Mouse (Mus musculus): ENCODE data around the gene Opn5. TPM values are rescaled to one million over a fixed set of nuclear protein-coding genes. Genes with fewer than 3 reads are reported as not detected.

Gene Opn5
- polyA plus RNA-seq, 1 experiment, result not detected

GRCm38 (mm10) chr17:42583029-42583331, 28.2 kb downstream of the Opn5 start:
- Histone ChIP-seq H3K4me3 (ENCODE audit: insufficient read depth, low read depth, low read length) (no peak overlapping the region), H3K4me1 (ENCODE audit: control insufficient read depth, insufficient read depth, low read length) (no peaks in the 10 kb centered on the region), H3K27ac (ENCODE audit: insufficient read depth, low read depth, low read length) (no peak overlapping the region)
- TF ChIP-seq POLR2A (IDR thresholded peaks at IDR 0.05; ENCODE audit: insufficient read depth, low read depth, low read length), result no peak
- no peak for TF ChIP-seq CTCF (IDR thresholded peaks at IDR 0.05; ENCODE audit: insufficient read depth, low read depth, low read length)
- 78% methylated on average over 2 of the region's 2 CpGs for WGBS

GRCm38 (mm10) chr17:42582281-42583028, 28.7 kb downstream of the Opn5 start:
- no peak for TF ChIP-seq CTCF (IDR thresholded peaks at IDR 0.05; ENCODE audit: insufficient read depth, low read depth, low read length)
- TF ChIP-seq POLR2A (IDR thresholded peaks at IDR 0.05; ENCODE audit: insufficient read depth, low read depth, low read length), result no peak
- 35% methylated on average over 1 of the region's 1 CpGs for WGBS

GRCm38 (mm10) chr17:42580623-42581022, 30.6 kb downstream of the Opn5 start:
- no peak for TF ChIP-seq CTCF (IDR thresholded peaks at IDR 0.05; ENCODE audit: insufficient read depth, low read depth, low read length)
- TF ChIP-seq POLR2A (IDR thresholded peaks at IDR 0.05; ENCODE audit: insufficient read depth, low read depth, low read length), result no peak
- 44% methylated on average over 4 of the region's 4 CpGs for WGBS
- H3K27ac ChIP-seq (ENCODE audit: insufficient read depth, low read depth, low read length), result no peak overlapping the region
- no peak overlapping the region for H3K4me3 ChIP-seq (ENCODE audit: insufficient read depth, low read depth, low read length)
- H3K4me1 ChIP-seq (ENCODE audit: control insufficient read depth, insufficient read depth, low read length), result no peaks in the 10 kb centered on the region

More at GRCm38 (mm10) chr17:42582281-42583028, 28.7 kb downstream of the Opn5 start:
- Histone ChIP-seq H3K4me1 (ENCODE audit: control insufficient read depth, insufficient read depth, low read length) (no peaks in the 10 kb centered on the region), H3K4me3 (ENCODE audit: insufficient read depth, low read depth, low read length) (no peak overlapping the region), H3K27ac (ENCODE audit: insufficient read depth, low read depth, low read length) (no peak overlapping the region)

GRCm38 (mm10) chr17:42580196-42580595, 31.0 kb downstream of the Opn5 start:
- Histone ChIP-seq H3K4me3 (ENCODE audit: insufficient read depth, low read depth, low read length) (no peak overlapping the region), H3K4me1 (ENCODE audit: control insufficient read depth, insufficient read depth, low read length) (no peaks in the 10 kb centered on the region), H3K27ac (ENCODE audit: insufficient read depth, low read depth, low read length) (no peak overlapping the region)
- TF ChIP-seq POLR2A (IDR thresholded peaks at IDR 0.05; ENCODE audit: insufficient read depth, low read depth, low read length) (no peak), CTCF (IDR thresholded peaks at IDR 0.05; ENCODE audit: insufficient read depth, low read depth, low read length) (no peak)
- 58% methylated on average over 3 of the region's 3 CpGs for WGBS

- H3K27ac ChIP-seq (ENCODE audit: insufficient read depth, low read depth, low read length), result no peak overlapping the region
Measured at GRCm38 (mm10) chr17:42576671-42577168, 34.5 kb downstream of the Opn5 start.

GRCm38 (mm10) chr17:42573786-42574185, 37.4 kb downstream of the Opn5 start:
- WGBS, result 92% methylated on average over 8 of the region's 8 CpGs
- Histone ChIP-seq H3K4me1 (ENCODE audit: control insufficient read depth, insufficient read depth, low read length) (no peaks in the 10 kb centered on the region), H3K27ac (ENCODE audit: insufficient read depth, low read depth, low read length) (no peak overlapping the region), H3K4me3 (ENCODE audit: insufficient read depth, low read depth, low read length) (no peak overlapping the region)
- TF ChIP-seq POLR2A (IDR thresholded peaks at IDR 0.05; ENCODE audit: insufficient read depth, low read depth, low read length), result no peak

More at GRCm38 (mm10) chr17:42576671-42577168, 34.5 kb downstream of the Opn5 start:
- TF ChIP-seq POLR2A (IDR thresholded peaks at IDR 0.05; ENCODE audit: insufficient read depth, low read depth, low read length), result no peak
- Histone ChIP-seq H3K4me1 (ENCODE audit: control insufficient read depth, insufficient read depth, low read length) (no peaks in the 10 kb centered on the region), H3K4me3 (ENCODE audit: insufficient read depth, low read depth, low read length) (no peak overlapping the region)
- 31% methylated on average over 6 of the region's 6 CpGs for WGBS

GRCm38 (mm10) chr17:42549578-42549977, 61.6 kb downstream of the Opn5 start:
- WGBS, result 84% methylated on average over 2 of the region's 2 CpGs
- no peaks in the 10 kb centered on the region for H3K4me1 ChIP-seq (ENCODE audit: control insufficient read depth, insufficient read depth, low read length)
- H3K27ac ChIP-seq (ENCODE audit: insufficient read depth, low read depth, low read length), result no peak overlapping the region
- no peak overlapping the region for H3K4me3 ChIP-seq (ENCODE audit: insufficient read depth, low read depth, low read length)
- TF ChIP-seq CTCF (IDR thresholded peaks at IDR 0.05; ENCODE audit: insufficient read depth, low read depth, low read length), result no peak
- no peak for TF ChIP-seq POLR2A (IDR thresholded peaks at IDR 0.05; ENCODE audit: insufficient read depth, low read depth, low read length)

- Histone ChIP-seq H3K4me3 (ENCODE audit: insufficient read depth, low read depth, low read length) (no peak overlapping the region), H3K27ac (ENCODE audit: insufficient read depth, low read depth, low read length) (no peak overlapping the region; the same call in 1 of the 2 replicates), H3K4me1 (ENCODE audit: control insufficient read depth, insufficient read depth, low read length) (no peaks in the 10 kb centered on the region)
- TF ChIP-seq POLR2A (IDR thresholded peaks at IDR 0.05; ENCODE audit: insufficient read depth, low read depth, low read length), result no peak
- no peak for TF ChIP-seq CTCF (IDR thresholded peaks at IDR 0.05; ENCODE audit: insufficient read depth, low read depth, low read length)
- WGBS, result 12% methylated on average over 5 of the region's 5 CpGs
Measured at GRCm38 (mm10) chr17:42530147-42530546, 81.0 kb downstream of the Opn5 start.

- H3K27ac ChIP-seq (ENCODE audit: insufficient read depth, low read depth, low read length), result no peak overlapping the region
- no peak overlapping the region for H3K4me3 ChIP-seq (ENCODE audit: insufficient read depth, low read depth, low read length)
- TF ChIP-seq POLR2A (IDR thresholded peaks at IDR 0.05; ENCODE audit: insufficient read depth, low read depth, low read length) (no peak), CTCF (IDR thresholded peaks at IDR 0.05; ENCODE audit: insufficient read depth, low read depth, low read length) (no peak)
- no peaks in the 10 kb centered on the region for H3K4me1 ChIP-seq (ENCODE audit: control insufficient read depth, insufficient read depth, low read length)
- WGBS, result 29% methylated on average over 9 of the region's 9 CpGs
Measured at GRCm38 (mm10) chr17:42509356-42510262, 101.6 kb downstream of the Opn5 start.

Other genes with a start within 250 kb of the Opn5 start
- not detected in 2 replicates for gene Adgrf4, start 80.9 kb upstream of the Opn5 start, polyA plus RNA-seq (2012; ENCODE audit: insufficient read depth, insufficient read length, low replicate concordance, missing spikeins)
- not detected in 2 replicates for gene Adgrf2, start 130.8 kb upstream of the Opn5 start, polyA plus RNA-seq (2012; ENCODE audit: insufficient read depth, insufficient read length, low replicate concordance, missing spikeins)